Mouse (Mus musculus) adrenal gland (tissue): ENCODE data around the gene Mast2.

Source experiments
- intact Hi-C: fragments of 180-260 bp; cut with DNase I; formaldehyde crosslinking; loops from one replicate; pipeline ENCODE4 v1.15.1; 2025

The Mast2 gene

DNA sequence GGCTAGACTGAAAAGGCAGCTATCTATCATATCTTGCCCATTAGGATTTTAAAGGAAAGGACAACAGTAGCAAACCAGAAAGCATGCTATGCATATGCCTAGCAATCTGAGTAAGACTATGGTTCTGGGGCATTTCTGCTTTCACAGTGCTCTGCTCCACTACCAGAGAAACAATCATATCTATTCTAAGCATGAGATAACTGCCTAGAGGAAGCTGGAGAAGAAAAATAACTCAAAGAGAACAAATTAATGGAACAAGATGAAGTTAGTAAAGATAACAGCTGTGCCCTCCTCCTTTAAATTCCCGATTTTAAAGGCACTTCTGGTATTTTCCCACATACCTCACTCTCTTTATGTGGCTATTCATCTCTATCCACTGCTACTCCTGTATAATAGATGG is 51.0 kb downstream of the Mast2 start:
- intact Hi-C loops = no loop called here

GRCm38 (mm10) chr4:116411401-116411800 is 52.6 kb downstream of the Mast2 start:
- intact Hi-C loops = no loop called here

- intact Hi-C loops = no loop called here
These were observed 57.3 kb downstream of the Mast2 start for GRCm38 (mm10) chr4:116406668-116407067.

DNA sequence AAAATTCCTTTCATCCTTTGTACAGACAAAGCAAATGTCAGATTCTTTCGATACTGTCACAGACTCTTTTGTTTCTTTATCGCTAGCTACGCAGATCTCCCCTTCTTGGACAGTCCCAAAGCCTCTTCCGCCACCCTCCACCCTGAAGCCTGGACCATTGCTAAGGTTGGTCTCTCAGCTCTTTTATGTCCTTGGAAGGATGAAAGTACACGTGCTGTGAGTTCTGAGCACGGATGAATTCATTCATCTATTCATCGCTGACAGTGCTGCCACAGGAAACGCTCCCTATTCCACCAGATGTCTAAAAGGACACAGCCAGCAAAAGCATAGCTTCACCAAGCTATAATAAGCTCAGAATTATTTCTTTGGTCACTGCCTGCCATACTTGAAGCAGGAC is 58.0 kb downstream of the Mast2 start:
- intact Hi-C loops = no loop called here

- intact Hi-C loops = no loop called here
These were observed 58.6 kb downstream of the Mast2 start for GRCm38 (mm10) chr4:116405276-116405954.

GRCm38 (mm10) chr4:116403884-116404283 is 60.1 kb downstream of the Mast2 start:
- intact Hi-C loops = no loop called here

DNA sequence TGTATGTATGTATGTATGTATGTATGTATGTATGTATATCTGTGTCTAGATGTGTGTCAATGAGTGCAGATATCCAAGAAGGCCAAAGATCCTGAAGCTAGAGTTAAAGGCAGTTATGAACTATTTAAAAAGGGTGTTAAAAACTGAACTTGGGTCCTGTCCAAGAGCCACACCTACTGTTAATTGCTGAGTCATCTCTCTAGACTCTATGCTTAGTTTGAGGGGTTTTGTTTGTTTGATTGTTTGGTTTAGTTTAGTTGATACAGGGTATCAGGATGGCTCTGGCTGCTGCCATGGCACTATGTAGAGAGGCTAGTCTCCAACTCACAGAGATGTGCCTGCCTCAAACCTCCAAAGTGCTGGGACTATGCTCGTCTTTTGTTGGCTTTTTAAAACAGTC is 61.3 kb downstream of the Mast2 start:
- intact Hi-C loops = no loop called here

- intact Hi-C loops = no loop called here
These were observed 65.9 kb downstream of the Mast2 start for GRCm38 (mm10) chr4:116398051-116398450.

DNA sequence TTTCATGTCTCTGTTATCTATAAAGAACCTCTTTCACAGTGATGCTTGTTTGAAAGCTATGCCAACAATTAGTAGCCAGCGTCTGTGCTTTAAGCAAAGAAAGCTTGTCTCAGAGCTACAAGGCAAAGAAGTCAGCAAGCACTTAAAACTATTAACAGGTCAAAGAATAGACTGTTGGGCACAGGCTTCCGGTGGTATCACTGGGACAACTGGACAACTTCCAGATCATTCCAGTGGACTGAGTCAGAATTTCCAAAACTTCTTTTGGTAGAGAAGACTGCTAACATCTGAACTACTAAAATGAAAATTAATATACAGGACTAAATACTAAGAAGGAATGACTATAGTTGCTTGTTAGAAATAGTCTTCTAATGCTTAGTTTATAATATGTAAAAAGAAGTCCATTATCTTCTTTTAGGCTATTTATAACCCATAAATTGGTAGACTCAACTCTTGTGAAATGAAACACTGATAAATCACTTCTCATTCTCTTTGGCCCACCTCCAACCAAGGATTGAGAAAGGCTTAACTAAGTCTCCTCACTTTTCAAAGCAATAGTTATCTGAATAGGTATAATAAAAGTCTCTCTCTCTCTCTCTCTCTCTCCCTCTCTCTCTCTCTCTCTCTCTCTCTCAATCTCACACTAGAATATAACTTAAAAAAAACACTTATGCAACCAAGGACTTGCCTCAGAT is 85.9 kb downstream of the Mast2 start:
- intact Hi-C loops = no loop called here

- intact Hi-C loops = no loop called here
These were observed 92.3 kb downstream of the Mast2 start for GRCm38 (mm10) chr4:116371676-116372075.

DNA sequence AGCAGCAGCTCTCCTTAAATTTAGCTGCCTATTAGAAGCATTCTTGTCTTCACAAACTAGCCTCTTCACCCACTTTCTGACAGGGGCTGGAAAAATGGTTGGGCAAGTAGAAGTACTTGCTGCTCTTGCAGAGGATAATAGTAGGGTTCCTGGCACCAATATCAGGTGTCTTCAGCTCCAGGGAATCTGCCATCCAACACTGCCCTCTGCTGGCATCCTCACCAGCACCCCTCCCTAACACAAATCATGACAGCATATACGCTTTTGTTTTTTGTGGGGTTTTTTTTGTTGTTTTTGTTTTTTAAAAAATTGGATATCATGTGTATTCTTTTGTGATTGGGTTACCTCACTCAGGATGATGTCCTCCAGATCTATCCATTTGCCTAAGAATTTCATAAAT is 105.9 kb downstream of the Mast2 start:
- intact Hi-C loops = no loop called here

DNA sequence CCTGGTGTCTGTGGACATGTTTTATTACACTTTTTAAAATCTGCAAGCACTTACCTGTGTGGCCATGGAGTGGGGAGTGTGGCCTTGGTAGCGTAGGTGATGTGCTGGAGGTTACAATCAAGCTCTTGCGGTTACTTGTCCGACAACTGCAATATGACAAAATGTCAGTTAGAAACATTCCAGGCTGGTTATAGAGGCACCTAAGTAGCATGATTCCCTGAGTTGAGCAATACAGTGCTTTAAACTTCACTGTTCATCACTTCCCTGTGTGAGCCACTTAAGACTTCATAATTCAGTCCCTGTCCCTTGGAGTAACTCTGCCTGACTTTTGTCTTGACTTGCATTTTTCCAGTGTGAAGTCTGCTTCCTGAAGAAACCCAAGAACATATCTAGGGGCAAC is 111.1 kb downstream of the Mast2 start:
- intact Hi-C loops = no loop called here

GRCm38 (mm10) chr4:116352496-116352895 is 111.5 kb downstream of the Mast2 start:
- intact Hi-C loops = no loop called here

GRCm38 (mm10) chr4:116342119-116342518 is 121.9 kb downstream of the Mast2 start:
- intact Hi-C loops = loop anchor here (5.0 to 10.0 kb wide), 2 partner anchors 105 to 183 kb away; no protein-coding TSS in a partner anchor

DNA sequence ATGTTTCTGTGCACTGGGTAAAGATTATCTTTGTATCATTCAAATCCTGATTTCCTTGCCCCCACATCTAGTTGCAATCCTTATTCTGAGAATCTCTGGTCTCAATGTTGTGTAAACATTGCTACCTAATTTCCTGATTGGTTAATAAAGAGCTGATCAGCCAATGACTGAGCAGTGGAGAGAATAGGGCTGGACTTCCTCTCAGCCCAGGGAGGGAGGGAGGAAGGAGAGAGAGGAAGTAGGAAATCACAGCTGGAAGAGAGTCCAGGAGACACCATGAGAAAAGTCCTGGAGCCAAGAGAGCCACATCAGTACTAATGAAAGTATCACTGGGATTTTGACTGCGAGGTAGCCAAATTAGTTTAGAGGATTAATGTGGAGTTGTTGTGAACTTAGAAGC is 127.7 kb downstream of the Mast2 start:
- intact Hi-C loops = no loop called here

- intact Hi-C loops = no loop called here
These were observed 134.7 kb downstream of the Mast2 start for GRCm38 (mm10) chr4:116329256-116329655.

DNA sequence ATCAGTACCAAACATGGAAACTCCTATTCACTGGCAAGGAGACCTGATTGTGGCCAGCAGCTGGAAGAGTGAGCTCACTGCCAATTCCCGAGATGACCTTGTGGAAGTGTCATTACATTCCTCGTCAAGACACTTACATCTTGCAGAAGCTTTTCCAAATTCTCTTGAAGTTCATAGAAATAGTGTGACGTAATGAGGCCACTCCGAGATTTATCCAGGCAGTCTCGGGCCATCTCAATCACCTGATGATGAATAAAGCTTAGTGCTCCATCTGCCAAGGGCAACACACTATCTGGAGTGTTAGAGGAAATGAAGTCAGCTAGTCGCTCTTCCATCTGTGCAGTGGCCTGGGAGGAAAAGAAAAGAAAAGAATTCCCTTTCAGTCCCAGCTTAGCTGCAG is 141.9 kb downstream of the Mast2 start:
- intact Hi-C loops = no loop called here

- intact Hi-C loops = no loop called here
These were observed 146.4 kb downstream of the Mast2 start for GRCm38 (mm10) chr4:116317575-116317974.

- intact Hi-C loops = no loop called here
These were observed 159.4 kb downstream of the Mast2 start for GRCm38 (mm10) chr4:116304551-116304950.

DNA sequence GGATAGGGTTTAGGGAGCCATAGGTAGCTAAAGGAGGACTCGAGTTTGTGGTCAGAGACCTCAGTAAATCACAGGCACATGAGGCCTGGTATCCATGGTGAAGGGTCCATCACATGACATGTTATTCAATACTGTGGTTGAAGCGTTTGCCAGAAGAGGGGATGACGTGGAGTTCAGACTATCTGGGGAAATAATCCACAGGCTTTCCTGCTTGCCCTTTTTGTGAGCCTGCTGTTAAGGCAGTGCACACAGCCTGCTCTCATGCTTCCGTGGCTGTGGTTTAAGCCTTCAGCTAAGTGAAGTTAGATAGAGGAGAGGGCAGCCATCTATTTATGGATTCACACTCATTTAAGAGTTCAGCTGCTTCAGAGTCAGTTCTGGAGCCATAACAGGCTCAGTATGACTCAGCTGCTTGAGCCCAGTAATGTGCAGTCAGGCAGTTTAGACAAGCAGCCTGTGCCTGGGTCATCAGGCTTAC is 163.1 kb downstream of the Mast2 start:
- intact Hi-C loops = no loop called here

DNA sequence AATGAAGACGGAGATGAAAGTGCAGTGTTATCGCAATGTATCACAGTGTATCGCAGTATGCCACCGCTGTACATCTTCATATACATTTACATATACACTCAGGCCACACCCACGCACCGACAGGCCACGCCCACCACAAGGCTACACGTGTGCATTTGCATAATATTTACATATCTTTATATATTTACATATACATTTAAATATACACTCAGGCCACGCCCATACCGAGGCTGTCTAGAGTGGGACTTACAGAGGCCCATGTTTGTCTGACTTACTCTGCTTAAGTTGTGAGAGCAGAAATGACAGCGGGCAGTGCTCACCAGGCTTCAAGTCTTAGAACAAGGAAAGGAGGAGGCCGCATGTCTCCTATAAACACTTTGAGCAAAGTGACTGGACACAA is 170.7 kb downstream of the Mast2 start:
- intact Hi-C loops = no loop called here

DNA sequence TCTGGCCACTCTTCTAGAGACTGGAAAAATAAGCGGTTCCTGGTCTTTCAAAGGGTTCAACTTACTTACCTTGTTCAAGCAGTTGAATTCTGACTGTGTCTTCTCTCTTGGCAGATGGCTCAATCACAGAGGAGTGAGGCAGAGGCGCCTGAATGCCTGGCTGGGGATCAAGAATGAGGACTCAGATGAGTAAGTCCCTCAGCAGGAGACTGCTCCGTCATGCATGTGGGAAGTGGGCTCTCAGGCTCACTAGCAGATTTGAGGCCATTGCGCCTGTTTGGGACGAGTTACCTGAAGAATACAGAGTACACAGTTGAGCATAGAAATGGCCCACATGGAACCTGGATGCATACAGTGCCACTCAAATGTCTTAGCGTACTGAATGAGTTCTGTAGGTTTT is 172.4 kb downstream of the Mast2 start:
- intact Hi-C loops = no loop called here

DNA sequence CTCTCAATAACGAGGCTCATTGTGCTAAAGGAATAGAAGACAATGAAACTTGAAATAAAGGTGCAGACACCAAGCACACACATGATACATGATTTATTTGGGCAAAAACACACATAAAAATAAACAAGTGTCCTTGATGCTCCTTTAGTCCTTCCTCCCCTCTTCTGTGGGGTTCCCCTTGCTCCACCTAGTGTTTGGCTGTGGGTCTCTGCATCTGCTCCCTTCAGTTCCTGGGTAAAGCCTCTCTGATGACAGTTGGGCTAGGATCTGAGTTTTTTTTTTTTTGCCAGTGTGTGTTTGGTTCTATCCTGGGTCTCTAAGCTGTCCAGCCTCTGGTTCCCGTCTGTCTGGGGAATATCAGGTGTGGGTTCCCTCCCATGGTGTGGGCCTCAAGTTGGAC is 181.8 kb downstream of the Mast2 start:
- intact Hi-C loops = loop anchor here (5.0 kb wide), 1 partner anchor 115 kb away; the partner anchor contains the start of gene Tspan1
